Mouse (Mus musculus): ENCODE data around the gene Nudt4. TPM values are rescaled to one million over a fixed set of nuclear protein-coding genes. Genes with fewer than 3 reads are reported as not detected.
A peak's percentile ranks its signal among the peaks of the same experiment; 100 is the strongest.
"Not testable (repeated sequence)": the region's sequence is repeated elsewhere in the genome, so short reads cannot be mapped to it uniquely, and the experiment has no call there.

Gene Nudt4
- polyA plus RNA-seq, 1 experiment from 2014 or later: 107 TPM

DNA sequence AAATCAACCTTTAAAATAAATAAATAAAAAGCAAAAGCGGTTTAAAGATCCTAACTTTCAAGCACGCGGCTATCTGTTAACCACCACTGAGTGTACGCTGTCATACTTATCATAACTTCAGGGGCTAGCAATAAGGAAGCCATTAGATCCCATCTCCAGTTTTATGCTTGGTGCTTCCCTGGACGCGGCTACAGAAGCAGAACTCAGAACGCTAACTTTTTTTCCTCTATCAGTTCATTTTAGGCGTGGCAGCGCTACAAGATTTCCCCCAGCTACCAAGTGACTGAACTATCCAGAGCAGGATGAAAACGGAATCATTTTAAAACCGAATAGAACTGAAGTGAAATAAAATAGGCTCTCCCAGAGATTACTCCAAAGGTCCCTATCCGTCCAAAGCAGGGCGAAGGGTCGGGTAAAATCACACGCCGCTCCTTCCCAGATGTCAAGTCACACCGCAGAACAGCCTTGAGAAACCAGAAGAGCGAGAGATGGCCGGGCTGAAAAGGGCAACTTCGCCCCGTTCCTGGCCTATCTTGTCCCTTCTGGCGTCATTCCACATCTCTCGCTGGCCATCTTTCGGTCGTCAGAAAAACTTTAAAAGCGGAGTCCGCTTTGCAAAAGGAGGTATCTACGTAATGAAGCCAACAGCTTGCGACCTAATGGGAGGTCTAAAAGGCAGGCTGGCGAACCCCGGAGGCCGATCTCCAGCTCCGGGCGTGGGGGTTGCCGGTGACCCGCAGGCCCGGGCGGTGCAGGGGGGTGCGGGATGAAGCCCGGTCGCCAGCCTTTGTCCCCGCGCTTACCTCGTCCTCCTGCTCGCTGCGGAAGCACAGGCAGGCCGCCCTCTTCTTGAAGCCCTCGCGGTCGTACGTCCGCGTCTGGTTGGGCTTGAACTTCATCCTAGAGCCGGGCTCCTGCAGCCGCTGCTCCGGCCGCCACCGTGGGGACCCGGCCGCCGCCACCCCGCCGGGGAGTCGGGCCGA is 796 bp downstream of the Nudt4 start:
- peak overlapping the region; percentile 81 for H3K4me2 ChIP-seq
- H3K27me3 ChIP-seq: no peaks in the 10 kb centered on the region
- ATAC-seq (ENCODE audit: low FRiP score): peak; percentile 67
- H3K9me3 ChIP-seq: no peaks in the 10 kb centered on the region
- peak overlapping the region; percentile 93 for H3K4me3 ChIP-seq (replicated peaks)
- H3K9ac ChIP-seq: peak overlapping the region; percentile 99
- peaks cover 33% of the 10 kb centered on the region for H3K4me1 ChIP-seq
- 2% methylated on average over 58 of the region's 65 CpGs for WGBS
- peak overlapping the region; percentile 92 for H3K27ac ChIP-seq
- H3K36me3 ChIP-seq (replicated peaks): no peaks in the 10 kb centered on the region

DNA sequence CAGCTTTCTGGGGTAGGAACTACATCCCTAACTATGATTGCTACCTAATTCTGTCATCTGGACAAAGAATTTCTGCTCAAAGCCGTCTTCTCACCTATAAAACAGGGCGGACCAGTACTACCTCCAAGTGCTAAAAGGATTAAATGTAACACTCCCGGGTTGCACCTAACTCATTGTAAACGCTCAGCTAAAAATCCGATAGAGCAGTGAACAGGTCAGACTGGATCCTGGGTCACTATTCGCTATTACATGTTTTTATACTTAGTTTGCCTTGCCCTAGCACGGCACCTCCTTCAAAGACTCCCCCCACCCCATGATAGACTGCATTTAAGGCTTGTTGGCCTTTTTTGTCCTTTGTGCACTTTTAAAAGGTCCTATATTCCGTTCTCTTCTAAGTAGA is 1.6 kb downstream of the Nudt4 start:
- peak overlapping the region; percentile 99 for H3K9ac ChIP-seq
- no peaks in the 10 kb centered on the region for H3K9me3 ChIP-seq
- no peak overlapping the region for H3K27ac ChIP-seq
- peak overlapping the region; percentile 93 for H3K4me3 ChIP-seq (replicated peaks)
- 12% methylated on average over 8 of the region's 8 CpGs for WGBS
- H3K27me3 ChIP-seq: no peaks in the 10 kb centered on the region
- H3K4me1 ChIP-seq: peaks cover 33% of the 10 kb centered on the region
- ATAC-seq (ENCODE audit: low FRiP score): no peak
- no peaks in the 10 kb centered on the region for H3K36me3 ChIP-seq (replicated peaks)
- peak overlapping the region; percentile 81 for H3K4me2 ChIP-seq

DNA sequence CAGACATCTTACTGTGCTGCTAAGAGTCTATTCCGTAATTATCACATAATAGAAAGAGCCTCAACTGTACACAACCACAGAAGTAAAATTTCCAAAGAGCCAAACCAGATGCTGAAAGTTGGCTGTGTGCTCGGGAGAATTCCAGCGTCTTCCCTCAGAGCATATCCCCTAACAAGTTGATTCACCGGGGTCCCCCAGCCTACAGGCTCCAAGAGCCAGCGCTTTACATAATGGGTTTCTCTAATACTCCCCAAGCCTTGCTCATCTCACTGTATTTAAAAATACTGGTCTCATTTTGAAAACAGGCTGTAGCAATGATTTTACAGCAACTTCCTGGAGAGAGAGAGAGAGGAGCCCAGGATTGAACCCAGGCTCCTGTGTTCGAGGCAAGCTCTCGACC is 2.3 kb downstream of the Nudt4 start:
- Histone ChIP-seq H3K36me3 (replicated peaks) (no peaks in the 10 kb centered on the region), H3K9me3 (no peaks in the 10 kb centered on the region), H3K4me1 (peaks cover 33% of the 10 kb centered on the region), H3K4me3 (replicated peaks) (peak overlapping the region; percentile 93), H3K27me3 (no peaks in the 10 kb centered on the region), H3K9ac (peak overlapping the region; percentile 99; the same call in 1 of the 2 replicates), H3K27ac (no peak overlapping the region), H3K4me2 (peak overlapping the region; percentile 81)
- no peak for ATAC-seq (ENCODE audit: low FRiP score)
- 69% methylated on average over 7 of the region's 7 CpGs for WGBS

DNA sequence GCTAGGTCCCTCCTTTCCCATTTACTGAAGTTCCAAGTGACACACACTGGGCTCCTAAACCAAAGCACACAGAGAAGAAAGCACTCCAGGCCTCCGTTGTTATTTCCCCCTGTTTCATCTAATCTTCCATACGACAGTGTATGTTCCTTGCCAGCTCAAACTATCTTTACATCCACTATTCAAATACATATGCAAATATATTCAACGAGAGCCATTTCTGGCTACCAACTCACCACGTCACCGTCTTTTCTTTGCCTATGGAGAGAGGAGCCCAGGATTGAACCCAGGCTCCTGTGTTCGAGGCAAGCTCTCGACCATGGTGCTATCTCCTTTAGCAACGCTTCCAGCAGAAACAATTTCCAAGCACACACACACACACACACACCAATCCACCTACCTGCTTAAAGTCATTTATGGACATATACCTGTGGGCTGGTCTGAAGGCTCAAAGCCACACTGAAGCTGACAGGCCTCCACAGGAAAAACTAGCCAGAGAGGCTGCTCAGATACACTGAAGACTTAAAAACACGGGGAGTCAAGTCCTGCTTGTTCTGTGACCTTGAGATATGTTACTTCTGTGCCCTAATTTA is 3.5 kb downstream of the Nudt4 start:
- H3K4me3 ChIP-seq (replicated peaks): 0 out of 2 replicates have a peak overlapping the region, but pooled peaks have one; percentile 7
- H3K36me3 ChIP-seq (replicated peaks): no peaks in the 10 kb centered on the region
- peak overlapping the region; percentile 17; the same call in 1 of the 2 replicates for H3K4me2 ChIP-seq
- no peak overlapping the region for H3K9ac ChIP-seq
- ATAC-seq (ENCODE audit: low FRiP score): no peak
- no peaks in the 10 kb centered on the region for H3K27me3 ChIP-seq
- H3K4me1 ChIP-seq: peaks cover 31% of the 10 kb centered on the region
- 82% methylated on average over 9 of the region's 9 CpGs for WGBS
- H3K27ac ChIP-seq: 0 out of 2 replicates have a peak overlapping the region, but pooled peaks have one; percentile 3
- no peaks in the 10 kb centered on the region for H3K9me3 ChIP-seq

DNA sequence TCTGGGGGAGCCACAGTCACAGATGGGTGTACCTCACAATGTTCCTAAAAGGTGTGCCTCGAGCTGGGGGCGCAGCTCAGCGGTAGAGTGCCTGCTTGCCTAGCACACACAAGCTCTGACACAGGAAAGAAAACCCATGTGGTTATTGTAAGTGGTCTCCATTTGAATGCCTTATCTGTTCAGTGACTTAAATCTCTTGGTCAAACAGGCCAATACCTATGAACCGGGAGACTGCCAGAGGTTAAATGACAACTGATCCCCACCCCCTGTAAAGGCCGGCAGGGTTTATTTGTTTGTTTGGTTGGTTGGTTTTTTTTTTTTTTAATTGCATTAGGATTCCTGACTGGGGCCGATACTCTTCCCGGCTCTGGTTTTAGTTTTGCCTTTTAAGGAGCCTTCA is 4.5 kb downstream of the Nudt4 start:
- H3K4me3 ChIP-seq (replicated peaks): no peak overlapping the region
- no peaks in the 10 kb centered on the region for H3K9me3 ChIP-seq
- H3K4me2 ChIP-seq: no peak overlapping the region
- H3K27ac ChIP-seq: no peak overlapping the region
- ATAC-seq (ENCODE audit: low FRiP score): no peak
- H3K27me3 ChIP-seq: no peaks in the 10 kb centered on the region
- H3K9ac ChIP-seq: no peak overlapping the region
- H3K4me1 ChIP-seq: peaks cover 27% of the 10 kb centered on the region
- 0 out of 2 replicates have a peak, but pooled peaks cover 4% of the 10 kb centered on the region for H3K36me3 ChIP-seq (replicated peaks)
- WGBS: 84% methylated on average over 7 of the region's 7 CpGs

DNA sequence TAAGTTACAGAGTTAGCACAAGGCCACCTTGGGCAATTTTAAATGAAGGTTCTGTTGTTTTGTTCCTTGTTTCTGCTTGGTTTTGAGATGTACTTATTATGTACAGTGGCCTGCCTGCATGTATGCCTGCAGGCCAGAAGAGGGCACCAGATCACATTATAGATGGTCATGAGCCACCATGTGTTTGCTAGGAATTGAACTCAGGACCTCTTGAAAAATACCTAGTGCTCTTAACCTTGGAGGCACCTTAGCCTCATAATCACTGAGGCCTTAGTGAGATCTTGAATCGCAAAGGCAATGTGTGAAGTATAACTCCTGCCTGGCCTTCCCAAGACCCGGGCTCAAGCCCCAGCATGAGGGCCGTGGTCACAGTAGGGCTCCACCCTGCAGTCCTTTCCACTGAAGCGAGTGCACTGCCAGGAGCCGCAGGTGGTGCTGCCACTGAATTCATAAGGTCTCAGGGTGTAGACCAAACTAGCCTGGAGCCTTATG is 6.6 kb downstream of the Nudt4 start:
- Histone ChIP-seq H3K4me1 (peaks cover 27% of the 10 kb centered on the region), H3K27ac (no peak overlapping the region), H3K9me3 (no peaks in the 10 kb centered on the region), H3K4me2 (no peak overlapping the region), H3K27me3 (no peaks in the 10 kb centered on the region), H3K4me3 (replicated peaks) (no peak overlapping the region), H3K36me3 (replicated peaks) (0 out of 2 replicates have a peak, but pooled peaks cover 4% of the 10 kb centered on the region), H3K9ac (no peak overlapping the region)
- 85% methylated on average over 5 of the region's 5 CpGs for WGBS
- ATAC-seq (ENCODE audit: low FRiP score): no peak

DNA sequence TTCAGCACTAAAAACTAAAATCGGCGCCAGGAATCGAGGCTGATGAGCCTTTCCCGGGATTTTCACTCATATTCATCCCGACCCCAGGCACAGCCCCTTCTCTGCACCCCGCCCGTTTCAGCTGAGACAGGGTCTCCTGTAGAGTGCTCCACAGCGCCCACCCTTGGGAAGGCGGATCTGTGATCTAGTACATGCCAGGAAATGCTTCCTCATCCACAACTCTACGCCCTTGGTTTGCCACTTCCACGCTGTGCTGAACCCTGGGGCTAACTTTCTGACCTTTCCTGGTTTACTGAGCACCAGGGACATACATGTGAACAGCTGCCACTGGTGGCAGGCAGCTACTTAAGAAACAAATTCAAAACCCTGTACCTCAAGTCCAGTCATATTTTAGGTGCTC is 8.1 kb downstream of the Nudt4 start:
- Histone ChIP-seq H3K36me3 (replicated peaks) (0 out of 2 replicates have a peak, but pooled peaks cover 8% of the 10 kb centered on the region), H3K4me1 (peaks cover 14% of the 10 kb centered on the region), H3K4me2 (no peak overlapping the region), H3K27ac (no peak overlapping the region), H3K4me3 (replicated peaks) (no peak overlapping the region), H3K9ac (no peak overlapping the region), H3K27me3 (no peaks in the 10 kb centered on the region), H3K9me3 (no peaks in the 10 kb centered on the region)
- 86% methylated on average over 11 of the region's 11 CpGs for WGBS
- ATAC-seq (ENCODE audit: low FRiP score): no peak

DNA sequence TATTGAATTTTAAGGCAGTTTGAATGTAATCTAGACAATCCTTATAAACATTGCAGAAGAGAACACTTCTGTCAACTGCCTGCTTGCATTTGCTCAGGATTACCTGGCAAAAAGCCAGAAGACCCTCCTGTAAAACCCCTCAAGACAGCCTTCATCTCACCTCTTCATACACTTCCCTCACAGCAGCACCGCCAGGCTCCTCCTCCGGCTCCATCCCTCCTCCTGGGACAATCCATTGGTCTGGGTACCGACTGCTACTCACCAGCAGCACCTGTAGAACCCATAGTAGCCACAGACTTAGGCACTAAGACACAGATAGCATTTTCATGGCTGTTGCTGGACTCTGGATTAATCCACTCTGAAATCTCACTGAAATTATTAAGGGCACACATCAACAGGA is 11.6 kb downstream of the Nudt4 start:
- Histone ChIP-seq H3K27ac (no peak overlapping the region), H3K36me3 (replicated peaks) (peaks cover 30% of the 10 kb centered on the region; the same call in 1 of the 2 replicates)
- 67% methylated on average over 3 of the region's 3 CpGs for WGBS

DNA sequence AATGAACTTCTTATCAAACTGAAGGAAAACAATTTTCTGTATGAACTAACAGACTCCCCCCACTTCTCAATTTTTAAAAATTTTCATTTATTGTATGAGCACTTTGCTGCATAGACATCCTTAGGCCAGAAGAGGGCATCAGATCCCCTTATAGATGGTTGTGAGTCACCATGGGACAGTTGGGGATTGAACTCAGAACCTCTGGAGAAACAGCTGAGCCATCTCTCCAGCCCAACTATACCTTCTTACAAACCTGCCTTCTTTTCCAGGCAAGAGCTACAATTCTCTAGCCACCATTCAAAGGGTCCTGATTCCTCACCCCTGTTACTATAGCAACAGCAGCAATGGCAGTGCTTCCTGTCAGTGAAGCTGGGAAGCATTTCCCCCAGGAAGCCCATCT is 12.2 kb downstream of the Nudt4 start:
- Histone ChIP-seq H3K4me3 (replicated peaks) (no peak overlapping the region), H3K4me2 (no peak overlapping the region), H3K27ac (no peak overlapping the region), H3K36me3 (replicated peaks) (peaks cover 33% of the 10 kb centered on the region), H3K27me3 (no peaks in the 10 kb centered on the region), H3K9me3 (no peaks in the 10 kb centered on the region), H3K9ac (no peak overlapping the region), H3K4me1 (0 out of 2 replicates have a peak, but pooled peaks cover 6% of the 10 kb centered on the region)
- no peak for ATAC-seq (ENCODE audit: low FRiP score)

More for the DNA sequence above, 11.6 kb downstream of the Nudt4 start:
- Histone ChIP-seq H3K27me3 (no peaks in the 10 kb centered on the region), H3K9ac (no peak overlapping the region), H3K4me1 (0 out of 2 replicates have a peak, but pooled peaks cover 6% of the 10 kb centered on the region), H3K4me3 (replicated peaks) (no peak overlapping the region), H3K4me2 (no peak overlapping the region), H3K9me3 (no peaks in the 10 kb centered on the region)
- ATAC-seq (ENCODE audit: low FRiP score): no peak

DNA sequence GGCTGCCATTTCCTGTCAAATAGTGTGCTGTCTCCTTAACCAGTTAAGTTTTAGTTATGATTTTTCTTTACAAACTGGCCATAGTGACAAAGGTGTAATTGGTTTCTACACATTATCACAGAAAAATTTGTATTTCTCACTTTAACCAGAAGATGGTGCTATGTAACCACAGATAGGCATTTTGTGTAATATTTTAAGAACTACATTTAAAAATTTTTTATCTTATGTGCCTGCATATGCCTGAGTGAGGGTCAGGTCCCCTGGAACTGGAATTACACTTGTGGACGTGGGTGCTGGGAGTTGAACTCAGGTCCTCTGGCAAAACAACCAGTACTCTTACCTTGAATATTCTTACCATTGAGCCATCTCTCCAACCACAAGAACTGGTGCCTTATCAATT is 13.4 kb downstream of the Nudt4 start:
- ATAC-seq (ENCODE audit: low FRiP score): no peak
- Histone ChIP-seq H3K4me2 (no peak overlapping the region), H3K9ac (no peak overlapping the region), H3K4me3 (replicated peaks) (no peak overlapping the region), H3K4me1 (0 out of 2 replicates have a peak, but pooled peaks cover 6% of the 10 kb centered on the region), H3K27ac (no peak overlapping the region), H3K27me3 (no peaks in the 10 kb centered on the region), H3K9me3 (no peaks in the 10 kb centered on the region), H3K36me3 (replicated peaks) (peaks cover 40% of the 10 kb centered on the region)
- WGBS: 76% methylated on average over 1 of the region's 1 CpGs

DNA sequence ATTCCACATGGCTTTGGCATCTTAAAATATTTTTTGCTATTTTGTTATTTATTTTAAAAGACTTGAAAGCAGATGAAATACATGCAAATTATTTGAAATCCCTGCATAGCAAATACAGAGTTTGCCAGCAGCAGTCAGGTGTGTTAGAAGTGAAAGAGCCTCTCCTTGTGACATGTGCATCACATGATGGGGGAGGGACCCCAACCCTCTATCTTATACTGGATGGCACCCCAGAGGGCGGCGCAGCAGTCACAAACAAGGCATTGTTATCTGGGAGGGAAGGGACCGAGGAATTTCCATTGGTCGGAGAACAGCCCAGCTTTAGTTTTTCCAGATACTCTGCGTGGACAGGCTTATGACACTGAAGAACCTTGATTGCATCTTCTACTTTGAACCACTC is 14.9 kb downstream of the Nudt4 start:
- not testable (repeated sequence) for H3K9me3 ChIP-seq; H3K4me2 ChIP-seq; H3K27me3 ChIP-seq; ATAC-seq (ENCODE audit: low FRiP score); H3K4me3 ChIP-seq (replicated peaks); H3K9ac ChIP-seq; H3K4me1 ChIP-seq; H3K27ac ChIP-seq
- peaks cover 39% of the 10 kb centered on the region for H3K36me3 ChIP-seq (replicated peaks)
- WGBS: 64% methylated on average over 5 of the region's 5 CpGs

DNA sequence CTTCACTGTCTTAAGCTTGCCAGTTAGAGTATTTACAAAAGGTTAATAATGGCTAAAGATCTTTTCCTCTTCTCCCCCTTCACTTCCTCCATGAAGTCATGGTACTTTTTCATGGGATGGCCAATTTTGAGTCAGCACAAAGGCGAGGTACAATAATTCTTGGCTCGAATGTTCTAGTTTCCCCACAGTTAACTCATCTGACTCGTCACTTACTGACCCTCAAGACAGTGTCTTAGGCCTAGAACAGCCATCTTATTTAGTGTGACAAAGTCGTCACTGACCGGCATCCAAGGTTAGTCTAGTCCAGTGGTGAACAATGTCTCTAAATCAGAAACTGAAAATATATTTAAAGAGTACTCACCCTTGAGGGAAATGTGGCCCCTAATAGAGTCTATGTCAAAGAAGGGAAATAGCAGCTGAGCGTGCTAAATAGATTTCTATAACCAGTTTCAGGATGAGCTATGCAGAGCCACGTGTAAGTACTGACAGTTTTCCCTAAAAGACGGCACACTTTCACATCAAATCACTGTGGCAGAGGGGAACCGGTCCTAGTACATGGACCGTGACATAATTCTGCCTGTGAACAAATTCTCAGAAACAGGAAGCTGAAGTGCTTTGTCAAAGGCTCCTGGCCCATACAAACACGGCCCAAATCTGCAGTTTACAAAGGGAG is 15.7 kb downstream of the Nudt4 start:
- ATAC-seq (ENCODE audit: low FRiP score): no peak
- H3K9ac ChIP-seq: no peak overlapping the region
- WGBS: 87% methylated on average over 11 of the region's 11 CpGs
- H3K36me3 ChIP-seq (replicated peaks): peaks cover 41% of the 10 kb centered on the region
- no peak overlapping the region for H3K27ac ChIP-seq
- no peak overlapping the region for H3K4me2 ChIP-seq
- H3K27me3 ChIP-seq: no peaks in the 10 kb centered on the region
- no peaks in the 10 kb centered on the region for H3K9me3 ChIP-seq
- no peak overlapping the region for H3K4me3 ChIP-seq (replicated peaks)
- H3K4me1 ChIP-seq: no peaks in the 10 kb centered on the region
